Mouse (Mus musculus): ENCODE measurements at regions not wholly inside any gene's neighbourhood (a gene's known extent, or its start where the extent isn't known, plus 50 kb on each side); places are given as distances from the start of the nearest gene placed in this dataset.

DNA sequence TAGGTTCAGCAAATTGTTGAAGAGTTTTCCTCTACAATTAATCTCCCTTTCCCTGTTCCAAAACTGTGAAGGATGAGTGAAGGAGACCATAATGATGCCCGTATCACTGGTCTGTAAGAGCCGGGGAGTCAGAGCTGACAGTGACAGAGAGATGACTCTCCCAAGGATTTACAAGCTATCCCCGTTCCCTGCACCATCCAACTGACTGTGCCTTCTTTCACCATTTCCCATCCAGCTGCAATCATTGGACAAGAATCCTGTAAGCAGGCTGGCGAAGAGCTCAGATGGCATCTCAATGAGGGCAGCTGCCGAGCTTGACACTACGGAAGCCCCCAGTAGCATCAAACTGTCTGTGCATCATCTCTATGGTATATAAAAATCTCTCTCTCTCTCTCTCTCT lies 133.1 kb downstream of the Irs2 start:
- no peak overlapping the region for H3K9ac ChIP-seq (replicated peaks; ENCODE audit: low read length)
- H3K27ac ChIP-seq (replicated peaks; ENCODE audit: low read depth, low read length), result no peak overlapping the region
- H3K27me3 ChIP-seq (ENCODE audit: control insufficient read depth, insufficient read depth, low read length), result no peaks in the 10 kb centered on the region
- ATAC-seq (replicated peaks; ENCODE audit: insufficient number of reproducible peaks, low FRiP score, low TSS enrichment, low read depth), result no peak
- H3K4me2 ChIP-seq (ENCODE audit: low read depth, low read length), result no peak overlapping the region
- WGBS, result 81% methylated on average over 6 of the region's 6 CpGs
- no peaks in the 10 kb centered on the region for H3K36me3 ChIP-seq (replicated peaks; ENCODE audit: control insufficient read depth, insufficient read depth, low read depth, low read length)
- no peaks in the 10 kb centered on the region for H3K9me3 ChIP-seq (replicated peaks; ENCODE audit: control insufficient read depth, low read length)
- no peaks in the 10 kb centered on the region for H3K4me1 ChIP-seq (ENCODE audit: control insufficient read depth, insufficient read depth, low read length)
- DNase-seq (ENCODE audit: low spot score), result no peak
- no peak overlapping the region for H3K4me3 ChIP-seq (ENCODE audit: low read depth, low read length)

DNA sequence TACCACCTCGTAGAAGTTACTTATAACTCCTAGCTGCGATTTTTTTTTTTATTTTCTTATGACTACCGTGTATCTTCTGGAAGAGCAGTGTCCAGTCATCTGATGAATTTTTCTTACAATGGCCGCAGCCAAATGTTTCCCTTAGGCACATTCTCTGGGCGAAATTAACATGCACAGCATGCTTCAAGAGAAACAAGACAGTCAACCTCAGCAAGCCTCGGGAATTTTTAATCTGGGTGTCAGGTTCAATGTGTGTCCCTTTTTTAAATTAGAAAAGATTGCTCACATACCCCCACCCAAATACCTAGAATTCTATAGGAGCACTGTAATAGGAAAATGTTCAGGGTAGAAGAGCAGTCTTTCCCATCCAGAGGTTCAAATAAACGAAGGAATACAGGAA lies 136.8 kb downstream of the Irs2 start:
- WGBS, result 58% methylated on average over 7 of the region's 7 CpGs
- H3K9me3 ChIP-seq (replicated peaks; ENCODE audit: control insufficient read depth, low read length), result no peaks in the 10 kb centered on the region

DNA sequence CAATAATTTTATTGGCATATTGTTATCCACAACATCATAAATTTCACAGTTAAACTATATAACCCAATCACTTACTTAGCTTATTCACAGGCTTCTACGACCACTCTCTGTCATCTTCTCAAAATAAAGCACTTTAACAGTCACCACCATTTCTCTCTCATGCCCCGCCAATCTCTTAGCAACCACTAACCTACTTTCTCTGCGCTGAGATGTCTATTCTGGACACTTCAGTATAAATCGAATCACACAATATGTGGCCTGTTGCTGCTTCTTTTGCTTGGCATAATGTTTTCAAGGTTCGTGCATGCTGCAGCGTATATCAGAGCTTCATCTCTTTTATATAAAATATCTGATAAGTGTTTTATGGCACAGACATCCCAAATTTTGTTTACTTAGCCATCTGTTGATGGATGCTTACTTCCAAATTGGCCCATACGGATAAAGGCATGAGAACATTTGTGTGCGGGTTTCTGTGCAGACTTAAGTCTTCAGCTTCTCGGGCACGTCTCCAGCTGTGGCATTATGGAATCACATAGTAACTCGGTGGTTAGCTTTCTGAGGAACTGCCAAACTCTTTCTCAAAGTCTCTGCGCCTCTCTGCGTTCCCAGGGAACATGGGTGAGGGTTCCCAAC lies 137.7 kb downstream of the Irs2 start:
- Histone ChIP-seq H3K27ac (replicated peaks; ENCODE audit: low read depth, low read length) (no peak overlapping the region), H3K4me3 (ENCODE audit: low read depth, low read length) (no peak overlapping the region), H3K27me3 (ENCODE audit: control insufficient read depth, insufficient read depth, low read length) (no peaks in the 10 kb centered on the region), H3K9me3 (replicated peaks; ENCODE audit: control insufficient read depth, low read length) (no peaks in the 10 kb centered on the region), H3K9ac (replicated peaks; ENCODE audit: low read length) (no peak overlapping the region), H3K4me2 (ENCODE audit: low read depth, low read length) (no peak overlapping the region), H3K4me1 (ENCODE audit: control insufficient read depth, insufficient read depth, low read length) (no peaks in the 10 kb centered on the region), H3K36me3 (replicated peaks; ENCODE audit: control insufficient read depth, insufficient read depth, low read depth, low read length) (no peaks in the 10 kb centered on the region)
- ATAC-seq (replicated peaks; ENCODE audit: insufficient number of reproducible peaks, low FRiP score, low TSS enrichment, low read depth), result no peak
- 88% methylated on average over 13 of the region's 13 CpGs for WGBS
- no peak for DNase-seq (ENCODE audit: low spot score)

More for the DNA sequence above, 136.8 kb downstream of the Irs2 start:
- Histone ChIP-seq H3K4me3 (ENCODE audit: low read depth, low read length) (no peak overlapping the region), H3K9ac (replicated peaks; ENCODE audit: low read length) (no peak overlapping the region), H3K4me1 (ENCODE audit: control insufficient read depth, insufficient read depth, low read length) (no peaks in the 10 kb centered on the region), H3K27me3 (ENCODE audit: control insufficient read depth, insufficient read depth, low read length) (no peaks in the 10 kb centered on the region), H3K27ac (replicated peaks; ENCODE audit: low read depth, low read length) (no peak overlapping the region), H3K4me2 (ENCODE audit: low read depth, low read length) (no peak overlapping the region), H3K36me3 (replicated peaks; ENCODE audit: control insufficient read depth, insufficient read depth, low read depth, low read length) (no peaks in the 10 kb centered on the region)
- ATAC-seq (replicated peaks; ENCODE audit: insufficient number of reproducible peaks, low FRiP score, low TSS enrichment, low read depth) (no peak), DNase-seq (ENCODE audit: low spot score) (no peak)

DNA sequence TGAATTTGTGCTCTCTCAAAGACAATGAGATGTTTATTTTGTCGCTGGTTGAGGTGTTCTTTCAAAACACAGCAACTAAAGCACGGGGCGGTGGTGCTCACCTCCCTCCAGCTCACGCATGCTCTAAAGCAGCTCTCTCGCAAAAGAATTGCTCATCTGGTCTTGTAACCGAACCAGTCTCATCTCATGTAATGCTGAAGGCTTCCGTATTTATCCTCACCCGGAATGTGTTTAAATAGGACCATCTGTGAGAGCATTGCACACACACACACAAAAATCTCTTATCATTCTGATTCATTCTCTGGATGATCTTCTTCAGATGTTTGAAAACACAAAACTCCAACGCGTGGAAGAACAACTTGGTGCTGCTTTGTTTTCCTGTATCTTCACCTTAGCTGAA lies 138.4 kb downstream of the Irs2 start:
- no peaks in the 10 kb centered on the region for H3K27me3 ChIP-seq (ENCODE audit: control insufficient read depth, insufficient read depth, low read length)
- H3K4me1 ChIP-seq (ENCODE audit: control insufficient read depth, insufficient read depth, low read length), result no peaks in the 10 kb centered on the region
- no peak overlapping the region for H3K4me2 ChIP-seq (ENCODE audit: low read depth, low read length)
- no peaks in the 10 kb centered on the region for H3K36me3 ChIP-seq (replicated peaks; ENCODE audit: control insufficient read depth, insufficient read depth, low read depth, low read length)
- no peak overlapping the region for H3K27ac ChIP-seq (replicated peaks; ENCODE audit: low read depth, low read length)
- DNase-seq (ENCODE audit: low spot score), result no peak
- H3K9me3 ChIP-seq (replicated peaks; ENCODE audit: control insufficient read depth, low read length), result no peaks in the 10 kb centered on the region
- ATAC-seq (replicated peaks; ENCODE audit: insufficient number of reproducible peaks, low FRiP score, low TSS enrichment, low read depth), result no peak
- 79% methylated on average over 10 of the region's 10 CpGs for WGBS
- no peak overlapping the region for H3K9ac ChIP-seq (replicated peaks; ENCODE audit: low read length)
- no peak overlapping the region for H3K4me3 ChIP-seq (ENCODE audit: low read depth, low read length)

DNA sequence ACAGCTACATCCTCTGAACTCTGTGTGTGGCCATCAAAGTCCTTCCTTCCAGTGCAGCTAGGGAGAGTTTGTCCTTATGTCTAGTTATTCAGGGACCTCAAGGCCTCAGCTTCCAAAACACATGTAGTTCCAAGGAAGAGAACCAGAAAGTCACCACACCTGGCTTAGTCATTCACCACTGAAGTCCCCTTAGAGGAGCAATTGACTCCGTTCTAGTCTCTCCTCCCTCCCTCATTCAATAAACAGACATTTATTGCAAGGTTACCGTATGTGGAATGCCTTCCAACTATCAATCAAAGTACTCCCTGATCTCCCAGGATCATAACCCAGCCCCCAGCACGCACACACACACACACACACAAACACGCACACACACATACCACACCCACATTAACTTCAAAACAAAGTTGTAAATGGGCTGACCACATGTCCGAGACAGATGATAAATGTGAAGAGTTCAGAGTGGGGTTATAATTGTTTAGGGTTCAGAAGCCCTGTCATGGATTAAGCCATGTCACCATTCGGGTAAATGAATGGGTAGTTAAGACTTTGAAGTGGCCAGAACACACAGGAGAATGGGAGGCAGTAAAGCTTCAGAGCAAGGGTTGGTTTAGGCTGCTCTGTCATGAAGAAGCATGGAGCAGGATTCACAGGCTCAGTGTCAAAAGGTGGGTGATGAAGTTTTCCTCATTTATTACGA lies 141.4 kb downstream of the Irs2 start:
- Histone ChIP-seq H3K27me3 (ENCODE audit: control insufficient read depth, insufficient read depth, low read length) (no peaks in the 10 kb centered on the region), H3K4me1 (ENCODE audit: control insufficient read depth, insufficient read depth, low read length) (no peaks in the 10 kb centered on the region), H3K9me3 (replicated peaks; ENCODE audit: control insufficient read depth, low read length) (no peaks in the 10 kb centered on the region), H3K4me2 (ENCODE audit: low read depth, low read length) (no peak overlapping the region), H3K36me3 (replicated peaks; ENCODE audit: control insufficient read depth, insufficient read depth, low read depth, low read length) (no peaks in the 10 kb centered on the region), H3K4me3 (ENCODE audit: low read depth, low read length) (no peak overlapping the region), H3K9ac (replicated peaks; ENCODE audit: low read length) (no peak overlapping the region), H3K27ac (replicated peaks; ENCODE audit: low read depth, low read length) (no peak overlapping the region)
- ATAC-seq (replicated peaks; ENCODE audit: insufficient number of reproducible peaks, low FRiP score, low TSS enrichment, low read depth) (no peak), DNase-seq (ENCODE audit: low spot score) (no peak)
- WGBS, result 80% methylated on average over 7 of the region's 7 CpGs

DNA sequence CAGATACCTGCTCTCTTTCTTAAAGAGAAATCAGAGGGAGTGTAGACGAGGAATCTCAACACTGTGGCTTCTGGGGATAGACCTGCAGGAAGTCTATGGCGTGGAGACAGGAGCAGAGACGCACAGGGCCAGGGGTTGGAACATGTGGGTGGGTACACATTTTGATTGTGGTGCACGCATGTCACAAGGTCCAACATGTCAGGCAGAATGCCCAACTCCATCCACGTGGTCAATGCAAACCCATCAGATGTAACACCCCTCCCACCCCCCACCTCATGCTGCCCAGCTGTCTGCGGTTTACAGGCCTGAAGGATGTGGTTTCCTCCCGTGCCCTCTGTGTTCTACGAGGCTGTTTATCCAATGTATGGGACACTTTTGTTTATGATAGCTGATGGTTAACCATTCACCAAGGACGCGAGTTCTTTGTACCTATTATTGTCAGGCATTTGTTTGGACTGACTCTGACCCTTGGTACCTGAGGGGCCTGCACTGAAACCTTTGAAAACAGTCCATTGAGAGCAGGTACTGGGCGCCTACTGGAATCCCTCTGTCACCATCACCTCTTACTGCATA lies 142.2 kb downstream of the Irs2 start:
- DNase-seq (ENCODE audit: low spot score) (no peak), ATAC-seq (replicated peaks; ENCODE audit: insufficient number of reproducible peaks, low FRiP score, low TSS enrichment, low read depth) (no peak)
- no peaks in the 10 kb centered on the region for H3K27me3 ChIP-seq (ENCODE audit: control insufficient read depth, insufficient read depth, low read length)
- no peaks in the 10 kb centered on the region for H3K4me1 ChIP-seq (ENCODE audit: control insufficient read depth, insufficient read depth, low read length)
- WGBS, result 76% methylated on average over 11 of the region's 11 CpGs
- no peak overlapping the region for H3K27ac ChIP-seq (replicated peaks; ENCODE audit: low read depth, low read length)
- no peak overlapping the region for H3K4me2 ChIP-seq (ENCODE audit: low read depth, low read length)
- no peak overlapping the region for H3K4me3 ChIP-seq (ENCODE audit: low read depth, low read length)
- no peaks in the 10 kb centered on the region for H3K36me3 ChIP-seq (replicated peaks; ENCODE audit: control insufficient read depth, insufficient read depth, low read depth, low read length)
- H3K9ac ChIP-seq (replicated peaks; ENCODE audit: low read length), result no peak overlapping the region
- no peaks in the 10 kb centered on the region for H3K9me3 ChIP-seq (replicated peaks; ENCODE audit: control insufficient read depth, low read length)

DNA sequence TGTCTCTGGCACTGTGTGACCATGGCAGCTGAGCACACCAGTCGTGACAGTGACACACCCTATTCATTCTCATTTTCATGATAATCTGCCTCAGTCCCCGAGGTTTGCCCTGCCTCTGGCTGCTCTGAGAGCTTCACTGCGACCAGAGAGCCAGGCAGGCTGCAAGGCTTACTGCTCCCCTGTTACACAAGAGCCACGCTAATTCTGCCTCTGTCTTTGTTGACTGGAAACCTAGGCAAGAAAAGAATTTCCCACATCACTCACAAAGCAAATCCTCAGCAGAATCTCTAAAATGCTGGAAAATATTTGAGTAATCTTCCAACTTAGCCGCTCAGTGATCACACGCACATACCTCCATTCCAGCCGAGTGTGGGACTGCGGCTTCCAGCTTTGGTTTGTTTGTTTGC lies 142.8 kb downstream of the Irs2 start:
- Histone ChIP-seq H3K9ac (replicated peaks; ENCODE audit: low read length) (no peak overlapping the region), H3K27ac (replicated peaks; ENCODE audit: low read depth, low read length) (no peak overlapping the region), H3K27me3 (ENCODE audit: control insufficient read depth, insufficient read depth, low read length) (no peaks in the 10 kb centered on the region), H3K36me3 (replicated peaks; ENCODE audit: control insufficient read depth, insufficient read depth, low read depth, low read length) (no peaks in the 10 kb centered on the region), H3K4me2 (ENCODE audit: low read depth, low read length) (no peak overlapping the region), H3K4me1 (ENCODE audit: control insufficient read depth, insufficient read depth, low read length) (no peaks in the 10 kb centered on the region), H3K9me3 (replicated peaks; ENCODE audit: control insufficient read depth, low read length) (no peaks in the 10 kb centered on the region), H3K4me3 (ENCODE audit: low read depth, low read length) (no peak overlapping the region)
- ATAC-seq (replicated peaks; ENCODE audit: insufficient number of reproducible peaks, low FRiP score, low TSS enrichment, low read depth) (no peak), DNase-seq (ENCODE audit: low spot score) (no peak)
- 46% methylated on average over 8 of the region's 8 CpGs for WGBS

DNA sequence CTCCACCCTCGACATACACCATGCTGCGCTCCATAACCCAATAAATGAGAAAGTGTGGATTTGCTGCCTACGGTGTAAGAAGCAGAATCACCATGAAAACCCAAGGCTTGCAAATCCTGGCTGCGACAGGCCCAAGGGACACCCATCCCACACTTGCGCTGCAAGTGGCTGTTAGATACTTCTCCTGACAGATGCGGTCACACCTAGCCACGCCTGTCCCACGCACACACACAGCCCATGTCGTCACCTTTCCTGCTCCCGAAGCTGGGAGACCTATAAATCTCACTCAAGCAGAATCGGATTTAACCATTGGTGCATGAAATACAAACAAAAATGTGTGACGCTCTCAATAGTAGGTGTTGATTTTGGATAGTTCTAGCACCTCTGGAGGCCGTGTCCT lies 145.8 kb downstream of the Irs2 start:
- DNase-seq (ENCODE audit: low spot score) (no peak), ATAC-seq (replicated peaks; ENCODE audit: insufficient number of reproducible peaks, low FRiP score, low TSS enrichment, low read depth) (no peak)
- no peak overlapping the region for H3K9ac ChIP-seq (replicated peaks; ENCODE audit: low read length)
- no peaks in the 10 kb centered on the region for H3K4me1 ChIP-seq (ENCODE audit: control insufficient read depth, insufficient read depth, low read length)
- H3K27ac ChIP-seq (replicated peaks; ENCODE audit: low read depth, low read length), result no peak overlapping the region
- H3K4me2 ChIP-seq (ENCODE audit: low read depth, low read length), result no peak overlapping the region
- no peaks in the 10 kb centered on the region for H3K27me3 ChIP-seq (ENCODE audit: control insufficient read depth, insufficient read depth, low read length)
- no peaks in the 10 kb centered on the region for H3K36me3 ChIP-seq (replicated peaks; ENCODE audit: control insufficient read depth, insufficient read depth, low read depth, low read length)
- no peak overlapping the region for H3K4me3 ChIP-seq (ENCODE audit: low read depth, low read length)
- H3K9me3 ChIP-seq (replicated peaks; ENCODE audit: control insufficient read depth, low read length), result no peaks in the 10 kb centered on the region
- WGBS, result 89% methylated on average over 13 of the region's 13 CpGs
